16 mouse cellular contexts compared by ENCODE assay signal in genomic region chr2:18731718-18732117, GRCm38 (mm10). TPM values are rescaled to one million over a fixed set of nuclear protein-coding genes. Genes with fewer than 3 reads are reported as not detected.
DNase-seq lines count a peak whose midpoint lies in the region; ATAC-seq lines count a peak whose summit lies in the region.
"Had no signal": no experiment of that assay in that cellular context is flagged by ENCODE, and none has a peak within 500 bp of the region (broad histone marks: within the 10 kb centered on the region; RNA-seq: fewer than 3 reads in every experiment).

No protein-coding gene starts in this region.

- ATAC-seq in hindbrain, embryonic 14.5 days (ENCODE audit: low FRiP score), result peak; percentile 69; the same call in 1 of the 2 replicates
- ATAC-seq: intestine, embryonic 16.5 days had no signal

- no peak overlapping the region for H3K27ac ChIP-seq in hindbrain, embryonic 14.5 days
- H3K27ac ChIP-seq: embryonic facial prominence, embryonic 15.5 days; liver, embryonic 14.5 days had no signal

- H3K9ac ChIP-seq in hindbrain, embryonic 14.5 days, result no peak overlapping the region
- H3K9ac ChIP-seq: embryonic facial prominence, embryonic 15.5 days; liver, embryonic 14.5 days had no signal

- H3K4me2 ChIP-seq in hindbrain, embryonic 14.5 days (replicated peaks), result peak overlapping the region; percentile 27
- H3K4me2 ChIP-seq: embryonic facial prominence, embryonic 15.5 days had no signal

- H3K9me3 ChIP-seq in hindbrain, embryonic 14.5 days (ENCODE audit: control insufficient read depth, low read length), result no peaks in the 10 kb centered on the region
- H3K9me3 ChIP-seq: embryonic facial prominence, embryonic 15.5 days had no signal

- H3K4me3 ChIP-seq in hindbrain, embryonic 14.5 days (replicated peaks; ENCODE audit: low read length), result no peak overlapping the region
- H3K4me3 ChIP-seq: embryonic facial prominence, embryonic 15.5 days had no signal

- DNase-seq in embryo, embryonic 10.5 days (ENCODE audit: low spot score), result peak; percentile 73
- DNase-seq in embryo, embryonic 9.5 days (ENCODE audit: extremely low spot score), result peak; percentile 38
- DNase-seq in hindbrain, embryonic 14.5 days (ENCODE audit: low spot score), result no peak
- DNase-seq in neural tube, embryonic 10.5 days (ENCODE audit: extremely low spot score, low spot score), result peak; percentile 62
- DNase-seq in urinary bladder, adult 2 months (ENCODE audit: low spot score), result no peak
- no peak for DNase-seq in T-cell, adult 2 months (ENCODE audit: low spot score)
- no peak for DNase-seq in adrenal gland, adult (ENCODE audit: inconsistent age in 2 of 2, low spot score in 1 of 2)
- DNase-seq in ovary, adult 18-20 months (ENCODE audit: low spot score), result no peak
- DNase-seq: cerebellum, adult 9-11 months; spleen, adult 18-20 months; thymus, postnatal 36 days had no signal

- peaks cover 8% of the 10 kb centered on the region; the same call in 1 of the 2 replicates for H3K4me1 ChIP-seq in hindbrain, embryonic 14.5 days (replicated peaks; ENCODE audit: control insufficient read depth, insufficient read depth, low read length)
- H3K4me1 ChIP-seq: embryonic facial prominence, embryonic 15.5 days had no signal

- no peaks in the 10 kb centered on the region for H3K27me3 ChIP-seq in hindbrain, embryonic 14.5 days (ENCODE audit: control insufficient read depth, insufficient read depth, low read length)
- H3K27me3 ChIP-seq: CH12.LX; embryonic facial prominence, embryonic 15.5 days had no signal

- H3K36me3 ChIP-seq in hindbrain, embryonic 14.5 days (replicated peaks; ENCODE audit: control insufficient read depth, insufficient read depth), result no peaks in the 10 kb centered on the region
- H3K36me3 ChIP-seq: embryonic facial prominence, embryonic 15.5 days had no signal

- 8% methylated on average over 9 of the region's 9 CpGs for WGBS in hindbrain, embryonic 14.5 days

RNA-seq across cellular contexts. Expression of gene Spag6, which starts 37.9 kb away (rescaled TPM):
- polyA plus RNA-seq in hindbrain, embryonic 14.5 days (2014; fragmentation: Nextera tagmentation; extraction: Ambion mirVana), result 0.11 TPM in 1 of 2 replicates, not detected in the other
- 0.32 and 0.34 TPM in 2 replicates for polyA plus RNA-seq in urinary bladder, adult 2 months (2012; rRNA removed)
- polyA plus RNA-seq: embryonic facial prominence, embryonic 15.5 days; limb, embryonic 11.5 days; liver, embryonic 14.5 days had no signal

RNA-seq across cellular contexts. Expression of gene Bmi1, which starts 54.9 kb away (rescaled TPM):
- polyA plus RNA-seq in hindbrain, embryonic 14.5 days (2014; fragmentation: Nextera tagmentation; extraction: Ambion mirVana), result 31.3 and 34.3 TPM in 2 replicates
- 25.3 TPM in 2 replicates for polyA plus RNA-seq in urinary bladder, adult 2 months (2012; rRNA removed)

RNA-seq across cellular contexts. Expression of gene Commd3, which starts 59.5 kb away (rescaled TPM):
- 187 and 198 TPM in 2 replicates for polyA plus RNA-seq in hindbrain, embryonic 14.5 days (2014; fragmentation: Nextera tagmentation; extraction: Ambion mirVana)
- 115 and 131 TPM in 2 replicates for polyA plus RNA-seq in urinary bladder, adult 2 months (2012; rRNA removed)

Comparison
In these comparisons a context has a peak if more than half of its experiments do, and no peak if none do; other contexts are left out.
1. DNase-seq: peak in embryo, embryonic 10.5 days (single experiment), embryo, embryonic 9.5 days (single experiment) and neural tube, embryonic 10.5 days (single experiment); none in hindbrain, embryonic 14.5 days (single experiment), urinary bladder, adult 2 months (single experiment), T-cell, adult 2 months (single experiment), adrenal gland, adult (0 of 2) and ovary, adult 18-20 months (single experiment).